Mouse (Mus musculus) myocyte (in vitro differentiated cells): Measurements from ENCODE around the gene Ddx19b. TPM values are rescaled to one million over a fixed set of nuclear protein-coding genes. Genes with fewer than 3 reads are reported as not detected.
"Not testable (repeated sequence)": the region's sequence is repeated elsewhere in the genome, so short reads cannot be mapped to it uniquely, and the experiment has no call there.

ENCODE experiments used
- H3K27me3 ChIP-seq: one replicate; pipeline ENCODE4 v1.6.1; 2011; ENCODE audit not compliant: control insufficient read depth, insufficient read depth, insufficient read length
- H3K36me3 ChIP-seq: one replicate; pipeline ENCODE4 v1.6.1; 2011; ENCODE audit not compliant: control insufficient read depth, insufficient read depth
- H3K4me2 ChIP-seq: one replicate; pipeline ENCODE4 v1.6.1; 2011; ENCODE audit warnings: low read depth, control low read depth
- H3K4me3 ChIP-seq: one replicate; pipeline ENCODE4 v1.5.1; 2011; ENCODE audit warnings: mild to moderate bottlenecking, control low read depth, moderate library complexity
- H3K79me2 ChIP-seq: one replicate; pipeline ENCODE4 v1.6.1; 2011; ENCODE audit not compliant: control insufficient read depth, insufficient read depth
- H3ac ChIP-seq: one replicate; pipeline ENCODE4 v1.6.1; 2011; ENCODE audit not compliant: control insufficient read depth, insufficient read length
- CEBPB ChIP-seq: IDR thresholded peaks from 2 replicates; pipeline ENCODE4 v1.6.1; 2011; ENCODE audit warnings: mild to moderate bottlenecking, moderate library complexity; ENCODE audit not compliant: poor library complexity, insufficient read depth, severe bottlenecking
- E2F4 ChIP-seq: IDR thresholded peaks from one replicate; pipeline ENCODE4 v1.6.1; 2011; ENCODE audit warnings: mild to moderate bottlenecking, control low read depth, moderate library complexity; ENCODE audit not compliant: insufficient read depth
- MAX ChIP-seq: IDR thresholded peaks from one replicate; pipeline ENCODE4 v1.6.1; 2011; ENCODE audit warnings: low read depth, mild to moderate bottlenecking, control low read depth
- MYOD1 ChIP-seq, 3 experiments: IDR thresholded peaks; one replicate each; pipeline ENCODE4 v1.6.1; 2011; ENCODE audit warnings: control low read depth in 2 of 3, low read depth in 2 of 3, mild to moderate bottlenecking in 2 of 3, moderate library complexity in 1 of 3; ENCODE audit not compliant: insufficient read length in 2 of 3, control insufficient read depth in 1 of 3
- MYOG ChIP-seq, 3 experiments: IDR thresholded peaks; one replicate each; pipeline ENCODE4 v1.6.1; 2011; ENCODE audit warnings: control low read depth in 2 of 3, low read depth in 2 of 3, mild to moderate bottlenecking in 2 of 3; ENCODE audit not compliant: insufficient read length in 2 of 3, control insufficient read depth in 1 of 3, insufficient read depth in 1 of 3
- POLR2A ChIP-seq: IDR thresholded peaks from one replicate; pipeline ENCODE4 v1.6.1; 2011; ENCODE audit warnings: low read depth, mild to moderate bottlenecking, control low read depth, moderate library complexity; ENCODE audit not compliant: insufficient read length
- POLR2AphosphoS2 ChIP-seq: IDR thresholded peaks from one replicate; pipeline ENCODE4 v1.6.1; 2011; ENCODE audit warnings: low read depth, control low read depth; ENCODE audit not compliant: insufficient read length
- REST ChIP-seq: IDR thresholded peaks from one replicate; pipeline ENCODE4 v1.6.1; 2011; ENCODE audit warnings: mild to moderate bottlenecking, control low read depth, moderate library complexity; ENCODE audit not compliant: insufficient read depth, insufficient read length
- SRF ChIP-seq: IDR thresholded peaks from one replicate; pipeline ENCODE4 v1.6.1; 2011; ENCODE audit warnings: low read depth; ENCODE audit not compliant: control insufficient read depth, insufficient read length
- TCF12 ChIP-seq: IDR thresholded peaks from one replicate; pipeline ENCODE4 v1.6.1; 2011; ENCODE audit warnings: mild to moderate bottlenecking, control low read depth; ENCODE audit not compliant: poor library complexity, insufficient read depth, severe bottlenecking
- TCF3 ChIP-seq: IDR thresholded peaks from one replicate; pipeline ENCODE4 v1.6.1; 2011; ENCODE audit warnings: low read depth, control low read depth; ENCODE audit not compliant: insufficient read length
- USF1 ChIP-seq: IDR thresholded peaks from one replicate; pipeline ENCODE4 v1.6.1; 2011; ENCODE audit warnings: low read depth, mild to moderate bottlenecking, control low read depth, moderate library complexity
- polyA plus RNA-seq: library from polyadenylated mRNA; unstranded; fragments of >200 nt; fragmentation: generic; extraction: Trizol; gene quantifications from one replicate; pipeline ENCODE4 v1.2.1, GENCODE M21; 2012; ENCODE audit warnings: missing spikeins

The Ddx19b gene
- polyA plus RNA-seq, 1 experiment = 5.9 TPM

DNA sequence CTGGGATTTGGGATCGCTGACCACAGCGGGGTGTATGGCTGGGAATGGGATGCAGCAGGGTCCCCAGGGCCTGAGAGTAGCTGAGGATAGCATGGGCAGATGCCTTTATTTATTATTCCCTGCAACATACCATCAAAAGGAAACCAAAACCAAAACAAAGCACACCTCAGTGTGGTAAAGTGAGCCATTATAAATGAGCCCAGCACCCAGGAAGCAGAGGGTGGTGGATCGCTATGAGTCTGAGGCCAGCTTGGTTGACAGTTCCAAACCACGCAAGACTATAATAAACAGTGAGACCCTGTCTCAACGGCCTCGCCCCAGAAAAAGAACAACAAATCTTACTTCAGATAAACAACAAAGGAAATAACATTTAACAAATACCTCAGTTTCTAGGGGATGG lies 1.5 kb downstream of the Ddx19b start:
- H3K4me2 ChIP-seq = peak overlapping the region; percentile 33
- peaks cover 4% of the 10 kb centered on the region for H3K36me3 ChIP-seq
- TF ChIP-seq MAX = no peak
- TF ChIP-seq MYOD1 (IDR thresholded peaks at IDR 0.05; ENCODE audit: control insufficient read depth in 1 of 3, insufficient read length in 2 of 3, low read depth in 2 of 3) = no peak
- TF ChIP-seq TCF3 = no peak
- TF ChIP-seq TCF12 = no peak
- TF ChIP-seq CEBPB = no peak
- no peak for TF ChIP-seq POLR2A
- no peak for TF ChIP-seq SRF
- no peak for TF ChIP-seq USF1
- TF ChIP-seq REST = no peak
- no peak for TF ChIP-seq E2F4
- no peak for TF ChIP-seq MYOG (IDR thresholded peaks at IDR 0.05; ENCODE audit: control insufficient read depth in 1 of 3, insufficient read depth in 1 of 3, insufficient read length in 2 of 3, low read depth in 2 of 3)
- TF ChIP-seq POLR2AphosphoS2 = no peak
- H3K27me3 ChIP-seq = no peaks in the 10 kb centered on the region
- no peak overlapping the region for H3ac ChIP-seq
- H3K79me2 ChIP-seq = peaks cover 12% of the 10 kb centered on the region
- no peak overlapping the region for H3K4me3 ChIP-seq

DNA sequence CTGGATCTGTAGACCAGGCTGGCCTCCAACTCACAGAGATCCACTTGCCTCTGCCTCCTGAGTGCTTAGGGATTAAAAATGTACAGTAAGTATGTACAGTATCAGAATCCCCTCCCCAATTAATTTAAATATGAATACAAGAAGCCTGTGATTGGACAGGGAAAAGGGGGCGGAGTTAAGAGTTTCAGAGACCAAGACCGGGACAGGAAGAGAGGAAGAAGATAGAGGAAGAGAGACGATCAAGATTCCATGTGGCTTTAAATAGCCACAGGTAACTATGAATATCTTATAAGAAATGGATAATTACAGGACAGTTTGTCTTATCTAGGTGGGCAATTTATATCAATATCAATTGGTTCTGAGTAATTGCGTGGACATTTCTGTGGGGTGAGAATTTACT lies 2.0 kb downstream of the Ddx19b start:
- Histone ChIP-seq H3K4me3 (no peak overlapping the region), H3K79me2 (peaks cover 8% of the 10 kb centered on the region), H3K27me3 (no peaks in the 10 kb centered on the region), H3K4me2 (peak overlapping the region; percentile 33), H3ac (no peak overlapping the region), H3K36me3 (no peaks in the 10 kb centered on the region)
- TF ChIP-seq TCF3 (no peak), REST (no peak), E2F4 (no peak), USF1 (no peak), POLR2A (no peak), MYOG (IDR thresholded peaks at IDR 0.05; ENCODE audit: control insufficient read depth in 1 of 3, insufficient read depth in 1 of 3, insufficient read length in 2 of 3, low read depth in 2 of 3) (no peak), TCF12 (no peak), MAX (no peak), MYOD1 (IDR thresholded peaks at IDR 0.05; ENCODE audit: control insufficient read depth in 1 of 3, insufficient read length in 2 of 3, low read depth in 2 of 3) (no peak), CEBPB (no peak), POLR2AphosphoS2 (no peak)

DNA sequence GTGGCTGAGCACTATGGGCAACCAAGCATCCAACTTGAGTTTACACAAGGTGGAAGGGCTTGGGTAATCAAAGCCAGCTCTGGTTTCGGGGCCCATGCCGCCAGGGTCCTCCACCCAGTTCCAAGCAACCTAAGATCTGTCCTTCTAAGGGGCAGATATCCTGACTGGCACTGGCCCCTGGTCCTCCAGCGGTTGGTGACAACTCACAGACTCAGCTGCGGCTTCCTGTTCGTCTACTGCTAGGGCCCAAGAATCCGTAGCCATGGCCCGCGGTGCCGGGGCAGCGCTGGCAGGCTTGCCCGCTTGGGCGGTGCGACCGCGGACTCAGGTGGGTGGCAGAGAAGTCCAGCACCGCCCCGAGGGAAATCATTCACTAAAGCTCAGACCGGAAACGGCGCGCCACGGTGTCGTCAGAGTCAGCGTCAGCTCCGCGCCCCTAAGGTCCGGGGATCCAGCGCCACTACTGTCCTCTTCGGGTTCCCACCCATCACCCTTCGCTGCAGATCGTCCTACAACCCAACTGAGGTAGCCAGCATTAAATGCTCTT lies 4.1 kb downstream of the Ddx19b start:
- Histone ChIP-seq H3K79me2 (no peaks in the 10 kb centered on the region), H3K27me3 (no peaks in the 10 kb centered on the region), H3K4me3 (peak overlapping the region; percentile 44), H3ac (peak overlapping the region; percentile 7), H3K36me3 (no peaks in the 10 kb centered on the region), H3K4me2 (peak overlapping the region; percentile 84)
- TF ChIP-seq MYOG (IDR thresholded peaks at IDR 0.05; ENCODE audit: control insufficient read depth in 1 of 3, insufficient read depth in 1 of 3, insufficient read length in 2 of 3, low read depth in 2 of 3) (peak in 1 of 3 experiments; percentile 32), E2F4 (no peak), MAX (no peak), POLR2A (peak; percentile 93), POLR2AphosphoS2 (peak; percentile 90), MYOD1 (IDR thresholded peaks at IDR 0.05; ENCODE audit: control insufficient read depth in 1 of 3, insufficient read length in 2 of 3, low read depth in 2 of 3) (no peak), SRF (peak; percentile 62), TCF3 (no peak), TCF12 (no peak), CEBPB (no peak), USF1 (no peak)

DNA sequence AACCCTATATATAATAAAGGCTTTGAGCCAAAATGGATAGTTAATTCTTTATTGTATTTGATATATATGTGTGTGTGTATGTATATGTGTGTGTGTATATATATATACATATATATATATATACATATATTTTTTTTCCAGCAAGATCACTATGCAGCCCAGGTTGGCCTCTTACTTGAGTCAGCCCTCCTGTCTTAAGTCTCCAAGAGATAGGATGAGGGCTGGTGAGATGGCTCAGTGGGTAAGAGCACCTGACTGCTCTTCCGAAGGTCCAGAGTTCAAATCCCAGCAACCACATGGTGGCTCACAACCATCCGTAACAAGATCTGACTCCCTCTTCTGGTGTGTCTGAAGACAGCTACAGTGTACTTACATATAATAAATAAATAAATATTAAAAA lies 4.9 kb downstream of the Ddx19b start:
- H3K4me2 ChIP-seq, H3K36me3 ChIP-seq, H3K79me2 ChIP-seq, H3K27me3 ChIP-seq, H3ac ChIP-seq: not testable (repeated sequence)
- peak overlapping the region; percentile 44 for H3K4me3 ChIP-seq

DNA sequence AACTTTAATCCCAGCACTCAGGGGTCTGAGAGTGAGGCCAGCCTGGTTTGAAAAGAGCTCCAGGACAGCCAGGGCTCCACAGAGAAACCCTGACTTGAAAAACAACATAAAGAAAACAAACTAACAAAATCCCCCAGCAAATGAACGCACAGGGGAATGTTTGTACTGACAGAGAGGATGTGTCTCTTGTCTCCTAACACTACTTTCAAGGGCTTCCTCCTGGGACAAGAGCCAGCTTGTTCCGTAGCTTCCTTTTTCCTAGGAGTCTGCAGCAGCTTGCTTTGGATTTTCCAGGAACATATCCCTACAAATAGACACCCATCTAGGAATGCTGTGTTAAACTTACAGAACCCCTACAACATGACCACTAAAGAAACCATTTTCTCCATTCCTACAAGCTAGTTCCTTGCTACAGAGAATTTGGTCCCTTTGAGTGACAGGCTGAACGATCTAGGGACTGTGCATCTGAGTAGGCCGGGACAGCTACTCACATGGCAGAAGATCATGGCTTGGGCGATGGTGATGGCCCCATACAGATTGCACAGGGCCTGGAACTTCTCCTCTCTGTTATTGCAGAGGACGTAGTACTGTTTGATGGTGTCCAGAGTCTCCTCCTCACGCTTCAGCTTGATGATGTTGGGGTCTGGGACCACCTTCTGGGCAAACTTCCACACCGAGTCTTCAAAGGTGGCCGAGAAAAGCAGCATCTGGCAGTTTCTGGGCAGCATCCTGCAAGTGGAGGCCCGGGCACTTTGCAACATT lies 21.1 kb downstream of the Ddx19b start:
- H3K4me3 ChIP-seq, H3K27me3 ChIP-seq, H3ac ChIP-seq, H3K4me2 ChIP-seq, H3K79me2 ChIP-seq: not testable (repeated sequence)
- H3K36me3 ChIP-seq = peaks cover 46% of the 10 kb centered on the region
